Mouse (Mus musculus): ENCODE measurements around the gene Fam118a.
A peak's percentile ranks its signal among the peaks of the same experiment; 100 is the strongest.
"Not testable (repeated sequence)": the region's sequence is repeated elsewhere in the genome, so short reads cannot be mapped to it uniquely, and the experiment has no call there.

Gene Fam118a

GRCm38 (mm10) chr15:85028648-85029047, at the start of gene Fam118a:
Gene Fam118a (plus strand): TSS chr15:85028948.
- DNase-seq (ENCODE audit: low spot score in 2 of 2): not testable (repeated sequence)

- no peak for DNase-seq (ENCODE audit: low spot score in 2 of 2)
Measured at GRCm38 (mm10) chr15:84981609-84982313, 47.0 kb upstream of the Fam118a start.

- DNase-seq (ENCODE audit: low spot score in 2 of 2): no peak
Measured at GRCm38 (mm10) chr15:84982888-84983287, 45.9 kb upstream of the Fam118a start.

GRCm38 (mm10) chr15:84983721-84984120, 45.0 kb upstream of the Fam118a start:
- DNase-seq (ENCODE audit: low spot score in 2 of 2): no peak

- no peak for DNase-seq (ENCODE audit: low spot score in 2 of 2)
Measured at GRCm38 (mm10) chr15:84985516-84986160, 43.1 kb upstream of the Fam118a start.

GRCm38 (mm10) chr15:84986171-84987019, 42.4 kb upstream of the Fam118a start:
- DNase-seq (ENCODE audit: low spot score in 2 of 2): no peak

GRCm38 (mm10) chr15:84987020-84987815, 41.5 kb upstream of the Fam118a start:
- DNase-seq (ENCODE audit: low spot score in 2 of 2): no peak

GRCm38 (mm10) chr15:84987874-84988825, 40.6 kb upstream of the Fam118a start, which contains the start of gene 5031439G07Rik:
Gene 5031439G07Rik (minus strand): TSS chr15:84988551.
- DNase-seq (ENCODE audit: low spot score in 2 of 2): peak; percentile 71 to 87

- DNase-seq (ENCODE audit: low spot score in 2 of 2): no peak
Measured at GRCm38 (mm10) chr15:84989098-84989497, 39.6 kb upstream of the Fam118a start.

GRCm38 (mm10) chr15:84989771-84990170, 39.0 kb upstream of the Fam118a start:
- no peak for DNase-seq (ENCODE audit: low spot score in 2 of 2)

- DNase-seq (ENCODE audit: low spot score in 2 of 2): no peak
Measured at GRCm38 (mm10) chr15:84994498-84994897, 34.2 kb upstream of the Fam118a start.

GRCm38 (mm10) chr15:84995041-84995440, 33.7 kb upstream of the Fam118a start:
- DNase-seq (ENCODE audit: low spot score in 2 of 2): no peak

GRCm38 (mm10) chr15:84995967-84996366, 32.8 kb upstream of the Fam118a start:
- DNase-seq (ENCODE audit: low spot score in 2 of 2): peak; percentile 43 to 67

GRCm38 (mm10) chr15:84997768-84998454, 30.8 kb upstream of the Fam118a start:
- no peak for DNase-seq (ENCODE audit: low spot score in 2 of 2)

GRCm38 (mm10) chr15:84999911-85000310, 28.8 kb upstream of the Fam118a start:
- no peak for DNase-seq (ENCODE audit: low spot score in 2 of 2)

- peak; percentile 63 to 84 for DNase-seq (ENCODE audit: low spot score in 2 of 2)
Measured at GRCm38 (mm10) chr15:85000984-85001982, 27.5 kb upstream of the Fam118a start.

GRCm38 (mm10) chr15:85009666-85010065, 19.1 kb upstream of the Fam118a start:
- DNase-seq (ENCODE audit: low spot score in 2 of 2): no peak

GRCm38 (mm10) chr15:85011895-85012661, 16.7 kb upstream of the Fam118a start:
- no peak for DNase-seq (ENCODE audit: low spot score in 2 of 2)

Data from cerebellum, postnatal 4 days (tissue).